Mouse (Mus musculus) hindbrain, embryonic 16.5 days (tissue): ENCODE data around the gene Psmc5. TPM values are rescaled to one million over a fixed set of nuclear protein-coding genes. Genes with fewer than 3 reads are reported as not detected.
"Not testable (repeated sequence)": the region's sequence is repeated elsewhere in the genome, so short reads cannot be mapped to it uniquely, and the experiment has no call there.

Experiments used
- ATAC-seq: fragments of 200-750 bp; cut with Nextera tagmentation; 2 replicates; pipeline ENCODE4 v1.8.0; 2017; ENCODE audit warnings: moderate TSS enrichment, moderate library complexity
- H3K27ac ChIP-seq: fragments of 300-500 bp; sonication (generic); 2 replicates; pipeline ENCODE4 v1.5.1; 2014; ENCODE audit warnings: low read depth, mild to moderate bottlenecking, control low read depth, low read length, moderate library complexity
- H3K27me3 ChIP-seq: fragments of 300-500 bp; sonication (generic); replicated peaks from 2 replicates; pipeline ENCODE4 v1.6.1; 2014; ENCODE audit warnings: low read length; ENCODE audit not compliant: control insufficient read depth, insufficient read depth
- H3K36me3 ChIP-seq: fragments of 300-500 bp; sonication (generic); 2 replicates; pipeline ENCODE4 v1.6.1; 2014; ENCODE audit warnings: mild to moderate bottlenecking, low read length, moderate library complexity, mixed read lengths; ENCODE audit not compliant: control insufficient read depth, insufficient read depth
- H3K4me1 ChIP-seq: fragments of 300-500 bp; sonication (generic); 2 replicates; pipeline ENCODE4 v1.6.1; 2014; ENCODE audit warnings: low read depth, low read length; ENCODE audit not compliant: control insufficient read depth, insufficient read depth
- H3K4me2 ChIP-seq: fragments of 300-500 bp; sonication (generic); 2 replicates; pipeline ENCODE4 v1.6.1; 2014; ENCODE audit warnings: mild to moderate bottlenecking, low read length, control low read depth, moderate library complexity
- H3K4me3 ChIP-seq: fragments of 300-500 bp; sonication (generic); 2 replicates; pipeline ENCODE4 v1.5.1; 2014; ENCODE audit warnings: mild to moderate bottlenecking, low read length, control low read depth, moderate library complexity
- H3K9ac ChIP-seq: fragments of 300-500 bp; sonication (generic); 2 replicates; pipeline ENCODE4 v1.6.1; 2014; ENCODE audit warnings: low read depth, mild to moderate bottlenecking, control low read depth, low read length, moderate library complexity
- H3K9me3 ChIP-seq: fragments of 300-500 bp; sonication (generic); 2 replicates; pipeline ENCODE4 v1.6.1; 2014; ENCODE audit warnings: mild to moderate bottlenecking, low read length, moderate library complexity; ENCODE audit not compliant: control insufficient read depth
- WGBS: fragments of 180-500 bp; shearing (Covaris S2); extraction: QIAGEN DNeasy Blood & Tissue Kit; methylation state at CpG from one replicate; pipeline ENCODE4 v1.1.7; 2014; 5-methylcytosine and 5-hydroxymethylcytosine counted together
- polyA plus RNA-seq: library from polyadenylated mRNA; unstranded; fragments of >200 nt; fragmentation: Nextera tagmentation; extraction: Ambion mirVana; gene quantifications from 2 replicates; pipeline ENCODE4 v1.2.1, GENCODE M21; 2015

Psmc5 gene
- 303 and 330 TPM in 2 replicates for polyA plus RNA-seq

DNA sequence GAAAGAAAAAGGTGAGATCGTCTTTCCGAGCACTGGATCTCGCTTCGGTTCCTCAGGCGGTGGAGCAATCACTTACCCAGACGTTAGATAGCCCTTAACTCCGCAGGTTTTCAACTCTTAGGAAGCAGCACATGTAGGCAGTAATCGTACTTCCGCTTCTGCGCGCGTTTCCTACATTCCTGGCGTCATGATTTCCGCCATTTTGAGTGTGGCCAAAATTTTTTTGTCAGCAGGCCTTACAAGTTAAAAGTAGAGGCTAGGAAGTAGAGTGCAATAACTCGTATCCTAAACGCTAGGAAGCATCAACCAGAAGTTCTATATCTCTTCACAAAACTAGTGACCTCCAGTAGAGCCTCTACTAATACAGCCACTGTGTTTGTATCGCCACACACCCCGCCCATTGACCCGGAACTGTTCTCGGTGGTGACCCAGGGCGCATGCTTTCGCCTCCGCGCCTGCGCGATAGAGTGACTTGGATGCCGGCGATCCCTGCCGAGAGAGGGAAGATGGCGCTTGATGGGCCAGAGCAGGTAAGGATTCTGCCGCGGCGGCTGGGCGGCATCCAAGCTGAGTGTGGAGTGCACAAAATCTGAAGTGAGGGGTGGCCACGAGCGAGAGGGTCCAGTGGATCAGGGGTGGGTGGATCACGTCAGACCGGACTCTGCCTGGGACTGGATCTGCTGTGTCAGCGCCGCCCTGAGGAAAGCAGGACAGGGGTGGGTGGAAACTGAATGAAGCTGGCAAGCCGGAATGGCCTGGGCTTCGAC lies at the start of gene Psmc5, which contains the start of gene Ftsj3:
Gene Psmc5, plus strand, starts transcription at position 470 of the 767 bp plus-strand sequence.
Gene Ftsj3, minus strand, starts transcription at position 395 of the 767 bp plus-strand sequence.
- Histone ChIP-seq H3K9ac (peak within 1 kb of the TSS; percentile 90), H3K9me3 (no peaks in the 10 kb centered on the region), H3K36me3 (peaks cover 18% of the 10 kb centered on the region), H3K4me2 (peak within 1 kb of the TSS; percentile 86), H3K4me3 (peak within 1 kb of the TSS; percentile 79), H3K27ac (peak within 1 kb of the TSS; percentile 85), H3K4me1 (peaks cover 21% of the 10 kb centered on the region), H3K27me3 (no peaks in the 10 kb centered on the region)
- WGBS, result under 1% methylated on average over 42 of the region's 42 CpGs
- peak; percentile 97 for ATAC-seq

DNA sequence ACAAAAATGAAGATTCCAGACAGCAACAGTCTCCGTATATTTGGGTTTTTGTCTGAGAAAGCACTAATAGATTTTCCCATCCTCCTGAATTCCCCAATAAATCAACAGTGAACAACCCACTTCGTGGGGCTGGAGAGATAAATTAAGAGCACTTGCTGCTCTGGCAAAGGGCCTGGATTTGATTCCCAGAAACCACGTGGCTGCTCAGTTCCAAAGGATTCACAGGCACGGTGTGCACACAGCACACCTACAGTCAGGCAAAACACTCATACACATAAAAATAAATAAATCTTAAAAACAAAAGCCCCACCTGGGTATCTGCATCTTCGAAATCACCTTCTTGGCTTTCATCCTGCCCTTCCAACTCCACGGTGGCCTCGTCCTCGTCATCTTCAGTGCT lies 43.2 kb upstream of the Psmc5 start:
- Histone ChIP-seq H3K36me3 (peaks cover 23% of the 10 kb centered on the region), H3K4me3 (no peak overlapping the region), H3K27me3 (no peaks in the 10 kb centered on the region), H3K9me3 (no peaks in the 10 kb centered on the region), H3K4me2 (no peak overlapping the region), H3K9ac (no peak overlapping the region), H3K4me1 (peaks cover 14% of the 10 kb centered on the region), H3K27ac (no peak overlapping the region)
- no peak for ATAC-seq
- 91% methylated on average over 8 of the region's 8 CpGs for WGBS

DNA sequence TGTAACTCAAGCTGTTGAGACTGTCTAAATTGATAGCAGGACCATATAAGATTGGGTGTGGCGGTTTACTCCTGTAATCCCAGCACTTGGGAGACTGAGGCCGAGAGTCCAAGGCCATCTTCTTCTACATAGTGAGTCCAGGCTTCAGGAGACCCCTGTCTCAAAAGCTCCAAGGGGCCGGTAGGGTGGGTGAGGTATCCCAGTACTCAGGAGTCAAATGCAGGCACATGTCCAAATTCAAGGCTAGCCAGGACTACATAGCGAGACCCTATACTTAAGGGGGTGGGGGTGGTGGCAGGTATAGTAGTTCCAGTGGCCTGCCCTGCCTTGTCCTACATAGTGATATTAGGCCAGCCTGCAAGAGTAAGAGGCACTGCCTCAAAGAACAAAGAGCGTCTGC lies 41.1 kb upstream of the Psmc5 start:
- H3K9ac ChIP-seq, result no peak overlapping the region
- H3K4me3 ChIP-seq, result peak overlapping the region; percentile 98
- peaks cover 13% of the 10 kb centered on the region; the same call in 1 of the 2 replicates for H3K36me3 ChIP-seq
- no peak overlapping the region for H3K27ac ChIP-seq
- H3K4me1 ChIP-seq, result peaks cover 26% of the 10 kb centered on the region
- H3K4me2 ChIP-seq, result peak overlapping the region; percentile 69
- 91% methylated on average over 5 of the region's 5 CpGs for WGBS
- H3K27me3 ChIP-seq, result no peaks in the 10 kb centered on the region
- H3K9me3 ChIP-seq, result no peaks in the 10 kb centered on the region
- ATAC-seq, result no peak

DNA sequence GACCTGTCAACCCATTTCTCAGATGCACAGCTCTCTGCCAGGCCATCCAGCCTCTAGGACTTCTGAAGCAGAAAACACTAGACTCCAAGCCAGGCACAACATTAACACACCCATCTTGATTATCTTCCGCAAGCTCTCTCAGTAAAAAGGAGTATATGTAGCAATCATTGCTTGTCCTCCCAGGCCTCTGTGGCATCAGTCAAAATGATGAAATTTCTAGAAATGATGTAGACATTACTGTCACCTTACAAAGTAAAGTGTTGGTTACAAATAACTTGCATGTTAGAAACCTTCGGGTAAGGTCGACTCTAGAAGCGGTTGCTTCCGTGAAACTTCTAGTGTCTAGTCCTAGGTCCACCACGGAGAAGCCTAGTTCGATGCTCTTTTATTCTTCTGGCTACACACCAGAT lies 40.5 kb upstream of the Psmc5 start:
- 28% methylated on average over 7 of the region's 7 CpGs for WGBS
- no peaks in the 10 kb centered on the region for H3K27me3 ChIP-seq
- no peak overlapping the region; the same call in 1 of the 2 replicates for H3K27ac ChIP-seq
- peak overlapping the region; percentile 69 for H3K4me2 ChIP-seq
- H3K4me1 ChIP-seq, result peaks cover 26% of the 10 kb centered on the region
- H3K36me3 ChIP-seq, result peaks cover 9% of the 10 kb centered on the region; the same call in 1 of the 2 replicates
- H3K4me3 ChIP-seq, result peak overlapping the region; percentile 98
- ATAC-seq, result no peak
- peak overlapping the region; percentile 92 for H3K9ac ChIP-seq
- no peaks in the 10 kb centered on the region for H3K9me3 ChIP-seq

DNA sequence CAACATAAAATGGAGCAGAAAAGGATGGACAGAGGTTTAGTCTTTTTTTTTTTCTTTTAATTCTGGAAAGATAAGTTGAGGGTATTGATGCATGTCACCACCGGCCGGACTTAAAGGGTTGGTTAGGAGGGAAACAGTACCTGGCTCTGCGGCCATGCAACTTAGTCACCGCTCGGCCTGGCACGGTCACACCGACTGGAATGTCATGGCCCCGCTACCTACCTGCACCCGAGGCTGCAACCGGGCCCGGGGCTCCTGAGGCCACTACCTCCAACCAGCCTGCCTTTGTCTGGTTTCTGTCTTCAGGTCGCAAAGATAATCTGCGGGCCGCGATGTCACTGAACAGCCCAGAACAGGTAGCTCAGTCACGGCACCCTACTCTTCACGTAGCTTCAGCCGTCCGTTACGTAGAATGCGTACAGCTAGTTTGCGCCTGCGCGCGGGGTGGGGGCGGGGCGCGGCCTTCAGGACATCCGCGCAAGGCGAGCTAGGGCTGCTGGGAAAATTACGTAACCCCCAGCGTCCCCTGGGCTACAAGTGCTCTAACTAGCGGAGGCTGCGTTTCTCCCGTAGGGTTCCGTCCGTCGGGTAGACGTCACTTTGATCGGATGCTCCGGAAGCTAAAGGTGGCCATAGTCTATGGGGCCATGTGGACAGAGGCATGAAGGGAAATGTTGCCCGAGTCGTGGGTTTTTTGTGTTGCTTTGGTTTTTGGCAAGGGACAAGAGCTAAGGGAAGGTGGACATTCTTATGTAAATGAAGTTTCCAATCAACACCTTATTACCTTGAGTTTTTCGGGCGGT lies 39.8 kb upstream of the Psmc5 start, which contains the start of gene Ccdc47:
Gene Ccdc47, minus strand, starts transcription at position 418 of the 803 bp plus-strand sequence.
- Histone ChIP-seq H3K9ac (peak within 1 kb of the TSS; percentile 95), H3K4me3 (peak within 1 kb of the TSS; percentile 98), H3K36me3 (peaks cover 8% of the 10 kb centered on the region; the same call in 1 of the 2 replicates), H3K4me1 (peaks cover 26% of the 10 kb centered on the region), H3K27ac (peak within 1 kb of the TSS; percentile 96), H3K27me3 (no peaks in the 10 kb centered on the region), H3K4me2 (peak within 1 kb of the TSS; percentile 77), H3K9me3 (no peaks in the 10 kb centered on the region)
- peak; percentile 100 for ATAC-seq
- under 1% methylated on average over 46 of the region's 46 CpGs for WGBS

DNA sequence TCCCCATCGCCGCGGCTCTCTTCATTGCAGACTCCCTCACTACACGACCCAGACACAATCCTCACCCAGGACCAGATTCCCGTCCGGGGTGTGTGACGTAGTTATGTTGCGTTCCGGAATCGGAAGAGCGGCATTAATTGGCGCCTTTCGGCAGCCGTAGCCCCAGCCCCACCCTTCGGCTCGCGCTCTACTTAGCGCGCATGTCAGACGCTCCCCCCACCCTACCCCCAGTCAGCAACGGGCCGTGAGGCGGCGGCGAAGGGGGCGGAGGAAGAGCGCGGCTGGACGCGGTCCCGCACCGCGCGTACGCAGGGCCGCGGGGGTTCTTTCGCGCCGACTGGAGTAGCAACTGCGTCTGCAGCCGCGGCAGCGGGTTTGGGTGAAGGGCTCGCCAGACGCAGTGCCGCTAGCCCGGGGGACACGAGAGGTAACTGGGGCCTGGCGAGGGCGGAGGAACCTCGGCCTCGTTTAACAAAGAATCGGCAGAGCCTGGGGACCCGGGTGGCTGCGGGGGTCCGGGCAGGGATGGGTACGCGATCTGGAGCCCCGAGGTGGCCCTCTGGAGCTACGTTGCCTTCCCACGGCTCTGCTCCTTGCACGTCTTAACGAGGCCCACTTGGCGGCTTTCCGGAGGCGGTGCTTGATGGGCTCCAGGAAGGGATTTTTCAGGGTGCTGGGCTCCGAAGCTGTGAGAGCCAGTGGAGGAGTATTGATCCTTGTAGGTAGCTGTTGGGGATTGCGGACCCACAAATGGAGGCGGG lies 39.0 kb upstream of the Psmc5 start, which contains the start of gene Ddx42:
Gene Ddx42, plus strand, starts transcription at position 197 of the 761 bp plus-strand sequence.
- 0 out of 2 replicates have a peak, but pooled peaks cover 5% of the 10 kb centered on the region for H3K36me3 ChIP-seq
- under 1% methylated on average over 69 of the region's 70 CpGs for WGBS
- H3K4me3 ChIP-seq, result peak within 1 kb of the TSS; percentile 98
- H3K4me2 ChIP-seq, result peak within 1 kb of the TSS; percentile 77
- ATAC-seq, result peak; percentile 96
- H3K9ac ChIP-seq, result peak within 1 kb of the TSS; percentile 95
- no peaks in the 10 kb centered on the region for H3K27me3 ChIP-seq
- peak within 1 kb of the TSS; percentile 96 for H3K27ac ChIP-seq
- H3K4me1 ChIP-seq, result peaks cover 26% of the 10 kb centered on the region
- H3K9me3 ChIP-seq, result no peaks in the 10 kb centered on the region

DNA sequence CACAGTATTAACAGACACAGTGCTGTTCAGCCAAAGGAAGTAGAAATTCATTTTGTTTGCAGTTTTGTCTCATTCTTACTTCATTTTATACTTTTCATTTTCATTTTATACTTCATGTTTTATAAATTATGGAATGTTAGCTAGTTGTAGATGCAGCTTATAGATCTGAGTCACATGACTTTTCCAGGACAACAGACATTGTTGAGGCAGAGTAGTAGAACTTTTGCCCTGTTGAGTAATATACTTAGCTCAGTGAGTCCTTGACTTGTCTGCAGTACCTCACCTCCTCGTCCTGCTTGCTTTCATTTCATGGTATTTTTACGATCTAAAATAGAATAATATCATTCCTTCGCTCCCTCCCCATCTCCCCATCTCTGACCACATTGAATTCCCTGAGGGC lies 35.4 kb upstream of the Psmc5 start:
- H3K9me3 ChIP-seq, result no peaks in the 10 kb centered on the region
- WGBS, result 84% methylated on average over 3 of the region's 3 CpGs

DNA sequence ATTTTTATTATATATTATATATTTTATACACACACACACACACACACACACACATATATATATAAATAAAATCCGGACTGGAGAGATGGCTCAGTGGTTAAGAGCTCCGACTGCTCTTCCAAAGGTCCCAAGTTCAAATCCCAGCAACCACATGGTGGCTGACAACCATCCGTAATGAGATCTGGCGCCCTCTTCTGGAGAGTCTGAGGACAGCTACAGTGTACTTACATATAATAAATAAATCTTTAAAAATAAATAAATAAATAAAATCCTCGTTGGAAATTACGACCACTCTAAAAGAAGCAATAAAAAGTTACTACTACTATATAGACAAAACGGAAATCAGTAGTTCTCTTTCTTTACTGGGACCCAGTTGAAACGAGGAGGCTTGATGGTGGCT lies 22.0 kb upstream of the Psmc5 start:
- not testable (repeated sequence) for H3K27ac ChIP-seq, H3K4me1 ChIP-seq, ATAC-seq, H3K9me3 ChIP-seq, H3K27me3 ChIP-seq, H3K4me2 ChIP-seq, H3K4me3 ChIP-seq, H3K9ac ChIP-seq
- 84% methylated on average over 8 of the region's 8 CpGs for WGBS
- peaks cover 32% of the 10 kb centered on the region for H3K36me3 ChIP-seq

More for the DNA sequence above, 35.4 kb upstream of the Psmc5 start:
- no peaks in the 10 kb centered on the region for H3K27me3 ChIP-seq
- ATAC-seq, result no peak
- H3K9ac ChIP-seq, result no peak overlapping the region
- H3K4me1 ChIP-seq, result peaks cover 14% of the 10 kb centered on the region
- no peak overlapping the region for H3K4me2 ChIP-seq
- peaks cover 8% of the 10 kb centered on the region; the same call in 1 of the 2 replicates for H3K36me3 ChIP-seq
- H3K4me3 ChIP-seq, result no peak overlapping the region
- H3K27ac ChIP-seq, result no peak overlapping the region
